Mouse (Mus musculus) gonadal fat pad, adult 2 months (tissue): ENCODE results near the gene Ctsa. TPM values are rescaled to one million over a fixed set of nuclear protein-coding genes. Genes with fewer than 3 reads are reported as not detected.
"Not testable (repeated sequence)": the region's sequence is repeated elsewhere in the genome, so short reads cannot be mapped to it uniquely, and the experiment has no call there.

ENCODE experiments used
- DNase-seq: peaks from one replicate; pipeline ENCODE4 v3.0.0-alpha.2; 2012; ENCODE audit warnings: low read depth
- polyA plus RNA-seq: library from polyadenylated mRNA; depleted of rRNA; stranded (reverse); fragments of >200 nt; gene quantifications from 2 replicates; pipeline ENCODE4 v1.2.3, GENCODE M21; 2012

The Ctsa gene
- polyA plus RNA-seq, 1 experiment: 289 TPM

GRCm38 (mm10) chr2:164850061-164850460, 17.4 kb downstream of the Ctsa start:
- no peak for DNase-seq

- DNase-seq: not testable (repeated sequence)
Observed at GRCm38 (mm10) chr2:164855572-164855971, 22.9 kb downstream of the Ctsa start.

- no peak for DNase-seq
Observed at GRCm38 (mm10) chr2:164856309-164857100, 23.8 kb downstream of the Ctsa start.

GRCm38 (mm10) chr2:164857101-164857821, 24.6 kb downstream of the Ctsa start, which contains the start of gene Pltp:
TSS of gene Pltp (minus strand) at chr2:164857711.
- DNase-seq: no peak

GRCm38 (mm10) chr2:164857842-164858553, 25.3 kb downstream of the Ctsa start:
- DNase-seq: no peak

GRCm38 (mm10) chr2:164859155-164859554, 26.5 kb downstream of the Ctsa start:
- no peak for DNase-seq

- DNase-seq: no peak
Observed at GRCm38 (mm10) chr2:164859640-164860432, 27.2 kb downstream of the Ctsa start.

- no peak for DNase-seq
Observed at GRCm38 (mm10) chr2:164861094-164861493, 28.4 kb downstream of the Ctsa start.

- DNase-seq: no peak
Observed at GRCm38 (mm10) chr2:164862179-164862861, 29.6 kb downstream of the Ctsa start.

GRCm38 (mm10) chr2:164863411-164863810, 30.7 kb downstream of the Ctsa start:
- DNase-seq: not testable (repeated sequence)

- no peak for DNase-seq
Observed at GRCm38 (mm10) chr2:164864593-164864992, 31.9 kb downstream of the Ctsa start.

- no peak for DNase-seq
Observed at GRCm38 (mm10) chr2:164866741-164867551, 34.3 kb downstream of the Ctsa start.

- DNase-seq: no peak
Observed at GRCm38 (mm10) chr2:164867566-164867965, 34.9 kb downstream of the Ctsa start.

- DNase-seq: no peak
Observed at GRCm38 (mm10) chr2:164868491-164868890, 35.8 kb downstream of the Ctsa start.

GRCm38 (mm10) chr2:164871602-164872303, 39.1 kb downstream of the Ctsa start:
- no peak for DNase-seq

GRCm38 (mm10) chr2:164873621-164874020, 40.9 kb downstream of the Ctsa start:
- DNase-seq: no peak

- DNase-seq: no peak
Observed at GRCm38 (mm10) chr2:164874239-164874769, 41.6 kb downstream of the Ctsa start.

- not testable (repeated sequence) for DNase-seq
Observed at GRCm38 (mm10) chr2:164875648-164876047, 43.0 kb downstream of the Ctsa start.
